33 mouse cellular contexts compared by ENCODE assay signal in genomic region chr12:83984752-83985151, GRCm38 (mm10). TPM values are rescaled to one million over a fixed set of nuclear protein-coding genes. Genes with fewer than 3 reads are reported as not detected.
"Had no signal": no experiment of that assay in that cellular context is flagged by ENCODE, and none has a peak within 500 bp of the region (broad histone marks: within the 10 kb centered on the region; RNA-seq: fewer than 3 reads in every experiment).

Gene Heatr4, minus strand, starts transcription at chr12:83984852.

- H3K9ac ChIP-seq: embryonic facial prominence, embryonic 12.5 days; embryonic facial prominence, embryonic 13.5 days; embryonic facial prominence, embryonic 15.5 days; forebrain, embryonic 12.5 days; forebrain, embryonic 13.5 days; forebrain, embryonic 15.5 days; forebrain, postnatal 0 days had no signal

- ATAC-seq: forebrain, embryonic 13.5 days; forebrain, embryonic 14.5 days; forebrain, embryonic 15.5 days; forebrain, embryonic 16.5 days; forebrain, postnatal 0 days had no signal

- H3K27ac ChIP-seq: embryonic facial prominence, embryonic 10.5 days; embryonic facial prominence, embryonic 12.5 days; embryonic facial prominence, embryonic 13.5 days; embryonic facial prominence, embryonic 15.5 days; forebrain, embryonic 10.5 days; forebrain, embryonic 12.5 days; forebrain, embryonic 13.5 days; forebrain, embryonic 15.5 days; gastrocnemius, adult 2 months; heart, adult 2 months had no signal

- H3K27me3 ChIP-seq: embryonic facial prominence, embryonic 12.5 days; embryonic facial prominence, embryonic 13.5 days; embryonic facial prominence, embryonic 15.5 days; forebrain, embryonic 12.5 days; forebrain, embryonic 13.5 days; forebrain, embryonic 15.5 days had no signal

- H3K4me2 ChIP-seq: embryonic facial prominence, embryonic 12.5 days; embryonic facial prominence, embryonic 13.5 days; embryonic facial prominence, embryonic 15.5 days; forebrain, embryonic 12.5 days; forebrain, embryonic 13.5 days; forebrain, embryonic 15.5 days had no signal

- H3K36me3 ChIP-seq: embryonic facial prominence, embryonic 12.5 days; embryonic facial prominence, embryonic 13.5 days; embryonic facial prominence, embryonic 15.5 days; forebrain, embryonic 10.5 days; forebrain, embryonic 12.5 days; forebrain, embryonic 15.5 days had no signal

- H3K9me3 ChIP-seq: embryonic facial prominence, embryonic 10.5 days; embryonic facial prominence, embryonic 12.5 days; embryonic facial prominence, embryonic 13.5 days; embryonic facial prominence, embryonic 15.5 days; forebrain, embryonic 12.5 days; forebrain, embryonic 13.5 days; forebrain, embryonic 15.5 days had no signal

- H3K4me3 ChIP-seq: embryonic facial prominence, embryonic 10.5 days; embryonic facial prominence, embryonic 12.5 days; embryonic facial prominence, embryonic 13.5 days; embryonic facial prominence, embryonic 15.5 days; erythroblast, embryonic 14.5 days; forebrain, embryonic 10.5 days; forebrain, embryonic 12.5 days; forebrain, embryonic 13.5 days; forebrain, embryonic 15.5 days; gastrocnemius, adult 2 months; heart, adult 2 months had no signal

- DNase-seq: cerebellum, adult 2 months; cerebellum, adult 8-10 months; cerebellum, adult 9-10 months; cerebellum, adult 9-11 months; cerebellum, postnatal 10 days; cerebellum, postnatal 14 days; cerebellum, postnatal 25 days; cerebellum, postnatal 36 days; embryo, embryonic 11 days; forebrain, postnatal 0 days; gastrocnemius, adult 2 months; gastrocnemius, postnatal 10 days; gastrocnemius, postnatal 14 days; gastrocnemius, postnatal 25 days; gastrocnemius, postnatal 36 days; heart, adult 11 months; heart, adult 18-20 months; heart, adult 2 months had no signal

RNA-seq across cellular contexts. Expression of gene Heatr4, which starts in this region (rescaled TPM):
- polyA plus RNA-seq: embryonic facial prominence, embryonic 10.5 days; embryonic facial prominence, embryonic 11.5 days; embryonic facial prominence, embryonic 12.5 days; embryonic facial prominence, embryonic 13.5 days; embryonic facial prominence, embryonic 14.5 days; embryonic facial prominence, embryonic 15.5 days; erythroblast, embryonic 14.5 days; forebrain, embryonic 10.5 days; forebrain, embryonic 11.5 days; forebrain, embryonic 12.5 days; forebrain, embryonic 14.5 days; forebrain, embryonic 15.5 days; forebrain, embryonic 16.5 days; gonadal fat pad, adult 2 months; heart, adult 2 months had no signal
